Mouse (Mus musculus) hindbrain, embryonic 15.5 days (tissue): ENCODE measurements around the gene Ggct. TPM values are rescaled to one million over a fixed set of nuclear protein-coding genes. Genes with fewer than 3 reads are reported as not detected.

ENCODE experiments used
- ATAC-seq: fragments of 200-750 bp; cut with Nextera tagmentation; 2 replicates; pipeline ENCODE4 v1.8.0; 2017; ENCODE audit warnings: low read depth, moderate number of reproducible peaks, moderate TSS enrichment; ENCODE audit not compliant: low FRiP score
- H3K27ac ChIP-seq: fragments of 300-500 bp; sonication (generic); replicated peaks from 2 replicates; pipeline ENCODE4 v1.5.1; 2015; ENCODE audit warnings: mild to moderate bottlenecking, inconsistent platforms
- H3K27me3 ChIP-seq: fragments of 300-500 bp; sonication (generic); 2 replicates; pipeline ENCODE4 v1.6.1; 2015; ENCODE audit warnings: control low read depth, inconsistent platforms
- H3K36me3 ChIP-seq: fragments of 300-500 bp; sonication (generic); 2 replicates; pipeline ENCODE4 v1.6.1; 2015; ENCODE audit warnings: control low read depth, inconsistent platforms
- H3K4me1 ChIP-seq: fragments of 300-500 bp; sonication (generic); replicated peaks from 2 replicates; pipeline ENCODE4 v1.6.1; 2015; ENCODE audit warnings: control low read depth, inconsistent platforms
- H3K4me2 ChIP-seq: fragments of 300-500 bp; sonication (generic); 2 replicates; pipeline ENCODE4 v1.6.1; 2015; ENCODE audit warnings: moderate library complexity, mild to moderate bottlenecking, inconsistent platforms
- H3K4me3 ChIP-seq: fragments of 300-500 bp; sonication (generic); 2 replicates; pipeline ENCODE4 v1.5.1; 2015; ENCODE audit warnings: mild to moderate bottlenecking, inconsistent platforms
- H3K9ac ChIP-seq: fragments of 300-500 bp; sonication (generic); 2 replicates; pipeline ENCODE4 v1.6.1; 2015; ENCODE audit warnings: inconsistent platforms
- H3K9me3 ChIP-seq: fragments of 300-500 bp; sonication (generic); 2 replicates; pipeline ENCODE4 v1.6.1; 2016; ENCODE audit warnings: control low read depth, inconsistent platforms
- WGBS: fragments of 180-500 bp; shearing (Covaris S2); methylation state at CpG from one replicate; pipeline ENCODE4 v1.1.7; 2015; 5-methylcytosine and 5-hydroxymethylcytosine counted together
- polyA plus RNA-seq: library from polyadenylated mRNA; unstranded; fragments of >200 nt; fragmentation: Nextera tagmentation; extraction: Ambion mirVana; gene quantifications from 2 replicates; pipeline ENCODE4 v1.2.1, GENCODE M21; 2015

Gene Ggct
- polyA plus RNA-seq, 1 experiment from 2014 or later = 15.3 TPM

DNA sequence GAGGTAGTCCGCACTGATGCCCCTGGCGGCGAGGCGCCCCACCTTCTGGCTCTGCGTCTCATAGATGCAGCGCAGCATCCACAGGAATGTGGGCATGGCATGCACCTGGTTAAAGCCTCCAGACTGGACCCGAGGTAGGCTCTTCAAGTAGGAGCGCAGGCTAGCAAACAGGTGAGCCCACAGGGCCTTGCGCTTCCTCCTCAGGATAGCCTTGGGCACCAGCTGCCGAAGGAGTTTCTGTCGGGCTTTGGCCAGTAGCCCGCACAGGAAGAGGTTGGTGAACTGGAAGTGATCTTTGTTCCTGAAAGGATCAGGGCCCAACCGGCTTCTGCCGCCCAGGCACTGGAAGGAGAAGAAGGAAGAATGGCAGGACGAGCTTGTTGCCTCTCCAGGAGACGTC lies 49.5 kb downstream of the Ggct start:
- no peak for ATAC-seq
- WGBS = 79% methylated on average over 16 of the region's 16 CpGs
- Histone ChIP-seq H3K4me1 (0 out of 2 replicates have a peak, but pooled peaks cover 4% of the 10 kb centered on the region), H3K4me2 (no peak overlapping the region), H3K27ac (no peak overlapping the region), H3K4me3 (no peak overlapping the region), H3K9ac (no peak overlapping the region), H3K27me3 (peaks cover 10% of the 10 kb centered on the region), H3K9me3 (no peaks in the 10 kb centered on the region), H3K36me3 (no peaks in the 10 kb centered on the region)

DNA sequence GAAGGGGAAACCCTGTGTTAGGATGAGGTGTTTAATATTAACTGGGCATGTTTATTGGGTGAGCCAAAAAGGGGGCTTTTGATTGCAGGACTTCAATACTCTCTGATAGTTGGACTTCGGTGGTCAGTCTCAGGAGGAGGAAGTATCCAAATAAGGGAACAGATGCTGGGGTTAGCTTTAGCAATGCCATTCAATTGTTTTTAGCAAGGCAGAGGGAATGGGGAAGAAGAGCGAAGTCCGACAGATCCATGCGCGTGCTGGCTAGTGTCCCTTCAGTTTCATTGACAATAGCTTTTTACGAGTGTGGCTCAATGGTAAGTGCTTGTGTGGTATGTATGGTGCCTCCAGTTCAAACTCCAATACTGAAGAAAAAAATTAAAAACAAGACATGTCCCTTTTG lies 51.6 kb downstream of the Ggct start:
- Histone ChIP-seq H3K4me3 (no peak overlapping the region), H3K27me3 (peaks cover 10% of the 10 kb centered on the region), H3K9ac (no peak overlapping the region), H3K4me2 (no peak overlapping the region), H3K9me3 (no peaks in the 10 kb centered on the region), H3K36me3 (no peaks in the 10 kb centered on the region), H3K27ac (no peak overlapping the region), H3K4me1 (0 out of 2 replicates have a peak, but pooled peaks cover 4% of the 10 kb centered on the region)
- no peak for ATAC-seq
- 90% methylated on average over 6 of the region's 6 CpGs for WGBS

DNA sequence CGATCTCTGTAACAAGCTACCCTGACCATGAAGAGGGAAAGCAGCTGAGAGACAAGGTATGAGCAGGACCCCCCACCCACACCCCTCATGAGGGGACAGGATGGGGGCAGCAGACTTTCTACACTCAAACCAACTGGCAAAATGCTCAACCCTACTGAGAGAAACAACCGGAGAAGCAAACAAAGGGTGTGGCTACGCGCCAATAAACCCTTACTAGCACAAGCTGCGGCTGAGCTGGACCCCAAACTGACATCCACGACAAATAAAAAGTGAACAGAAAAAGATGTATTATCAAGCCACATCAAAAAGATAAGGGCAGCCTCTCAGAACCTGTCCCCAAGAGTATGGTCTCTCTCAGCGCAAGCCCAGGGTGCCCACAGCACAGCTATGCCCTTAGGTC lies 52.6 kb downstream of the Ggct start:
- ATAC-seq = no peak
- H3K4me1 ChIP-seq = 0 out of 2 replicates have a peak, but pooled peaks cover 4% of the 10 kb centered on the region
- whole genome bisulfite sequencing = 71% methylated on average over 7 of the region's 7 CpGs
- no peak overlapping the region for H3K4me2 ChIP-seq
- peaks cover 10% of the 10 kb centered on the region for H3K27me3 ChIP-seq
- H3K27ac ChIP-seq = no peak overlapping the region
- no peak overlapping the region for H3K4me3 ChIP-seq
- no peak overlapping the region for H3K9ac ChIP-seq
- no peaks in the 10 kb centered on the region for H3K9me3 ChIP-seq
- H3K36me3 ChIP-seq = no peaks in the 10 kb centered on the region

DNA sequence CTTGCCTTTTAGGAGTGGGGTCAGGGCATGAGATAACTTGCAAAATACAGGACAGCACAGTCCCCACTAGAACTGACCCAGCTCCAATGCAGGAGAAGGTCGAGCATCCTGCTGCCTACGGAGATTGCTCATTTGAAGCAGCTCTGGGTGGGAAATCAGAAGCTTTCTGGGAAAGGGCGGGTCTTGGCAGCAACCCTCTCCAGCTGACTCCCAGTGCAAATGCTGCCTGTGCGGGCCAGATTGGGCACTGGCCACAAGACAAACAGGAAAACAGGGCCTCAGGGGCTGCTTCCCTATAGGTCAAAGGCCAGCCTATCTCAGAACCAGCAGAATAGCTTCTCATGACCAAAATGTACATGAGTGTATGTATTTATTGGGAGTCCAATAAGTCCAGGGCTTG lies 53.1 kb downstream of the Ggct start:
- no peaks in the 10 kb centered on the region for H3K9me3 ChIP-seq
- H3K36me3 ChIP-seq = no peaks in the 10 kb centered on the region
- H3K27ac ChIP-seq = no peak overlapping the region
- no peak overlapping the region for H3K4me2 ChIP-seq
- 0 out of 2 replicates have a peak, but pooled peaks have one; percentile 19 for ATAC-seq
- no peak overlapping the region for H3K4me3 ChIP-seq
- H3K9ac ChIP-seq = no peak overlapping the region
- H3K27me3 ChIP-seq = peaks cover 10% of the 10 kb centered on the region
- H3K4me1 ChIP-seq = 0 out of 2 replicates have a peak, but pooled peaks cover 4% of the 10 kb centered on the region
- WGBS = 72% methylated on average over 4 of the region's 4 CpGs

DNA sequence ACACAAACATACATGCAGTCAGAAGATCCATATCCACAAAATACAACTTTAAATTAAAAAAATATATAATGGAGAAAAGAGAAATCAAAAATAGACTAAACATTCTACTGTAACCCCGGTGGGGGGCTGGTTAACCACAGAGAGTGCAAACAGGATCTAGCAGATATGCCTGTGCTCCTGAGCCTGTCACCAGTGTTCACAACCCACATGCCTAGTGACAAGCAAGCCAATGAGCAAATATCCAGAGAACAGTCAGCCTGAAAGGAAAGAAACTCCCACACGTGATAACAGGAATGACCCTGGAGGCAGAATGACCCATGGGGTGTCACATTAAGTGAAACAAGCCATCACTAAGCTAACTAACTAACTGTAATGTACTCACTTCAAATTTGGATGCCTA lies 56.3 kb downstream of the Ggct start:
- no peaks in the 10 kb centered on the region for H3K4me1 ChIP-seq
- no peaks in the 10 kb centered on the region for H3K27me3 ChIP-seq
- ATAC-seq = no peak
- WGBS = 86% methylated on average over 2 of the region's 2 CpGs
- no peak overlapping the region for H3K27ac ChIP-seq
- H3K9me3 ChIP-seq = no peaks in the 10 kb centered on the region
- no peak overlapping the region for H3K4me3 ChIP-seq
- no peaks in the 10 kb centered on the region for H3K36me3 ChIP-seq
- H3K9ac ChIP-seq = no peak overlapping the region
- H3K4me2 ChIP-seq = no peak overlapping the region

DNA sequence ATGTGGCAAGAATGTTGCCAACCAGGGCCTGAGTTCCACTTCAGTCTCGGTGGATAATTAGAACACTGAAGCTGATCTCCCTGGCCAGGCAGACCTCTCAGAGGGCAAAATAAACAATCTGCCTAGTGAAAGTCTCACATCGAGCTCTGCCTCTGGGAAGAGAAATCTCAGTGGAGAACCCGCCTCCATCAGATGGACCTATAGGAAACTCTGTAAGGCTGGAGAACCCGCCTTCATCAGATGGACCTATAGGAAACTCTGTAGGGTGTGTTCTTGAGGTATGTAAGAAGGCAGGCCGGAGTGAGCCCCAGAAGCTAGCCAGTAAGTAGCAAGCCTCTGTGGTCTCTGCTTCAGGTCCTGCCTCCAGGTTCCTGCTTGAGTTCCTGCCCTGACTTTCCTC lies 57.8 kb downstream of the Ggct start:
- no peaks in the 10 kb centered on the region for H3K27me3 ChIP-seq
- H3K27ac ChIP-seq = no peak overlapping the region
- no peak overlapping the region for H3K9ac ChIP-seq
- no peaks in the 10 kb centered on the region for H3K4me1 ChIP-seq
- H3K4me2 ChIP-seq = no peak overlapping the region
- no peak overlapping the region for H3K4me3 ChIP-seq
- ATAC-seq = no peak
- H3K36me3 ChIP-seq = no peaks in the 10 kb centered on the region
- WGBS = 83% methylated on average over 5 of the region's 5 CpGs
- no peaks in the 10 kb centered on the region for H3K9me3 ChIP-seq

DNA sequence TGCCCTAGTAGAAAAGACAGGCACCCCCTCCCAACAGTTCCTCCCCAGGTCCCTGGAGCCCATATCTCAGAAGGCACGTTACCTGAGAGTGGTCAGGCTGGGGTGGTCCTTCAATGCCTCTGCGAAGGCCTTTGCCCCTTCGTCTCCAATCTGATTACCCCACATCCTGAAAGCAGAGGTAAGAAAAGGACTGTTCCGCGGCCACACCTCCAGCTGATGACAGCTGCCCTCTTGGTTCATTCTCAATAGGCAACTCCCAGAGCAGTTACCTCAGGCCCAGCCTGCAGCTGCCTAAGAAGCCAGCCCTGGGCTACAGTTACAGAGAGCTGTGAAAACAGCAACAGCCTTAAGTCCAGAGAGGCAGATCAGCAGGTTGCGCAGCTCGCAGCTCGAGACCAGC lies 58.4 kb downstream of the Ggct start:
- H3K27me3 ChIP-seq = no peaks in the 10 kb centered on the region
- no peak overlapping the region for H3K9ac ChIP-seq
- no peak overlapping the region for H3K4me3 ChIP-seq
- no peak overlapping the region for H3K27ac ChIP-seq
- no peaks in the 10 kb centered on the region for H3K4me1 ChIP-seq
- no peak for ATAC-seq
- WGBS = 94% methylated on average over 8 of the region's 8 CpGs
- H3K4me2 ChIP-seq = no peak overlapping the region
- no peaks in the 10 kb centered on the region for H3K36me3 ChIP-seq
- H3K9me3 ChIP-seq = no peaks in the 10 kb centered on the region

DNA sequence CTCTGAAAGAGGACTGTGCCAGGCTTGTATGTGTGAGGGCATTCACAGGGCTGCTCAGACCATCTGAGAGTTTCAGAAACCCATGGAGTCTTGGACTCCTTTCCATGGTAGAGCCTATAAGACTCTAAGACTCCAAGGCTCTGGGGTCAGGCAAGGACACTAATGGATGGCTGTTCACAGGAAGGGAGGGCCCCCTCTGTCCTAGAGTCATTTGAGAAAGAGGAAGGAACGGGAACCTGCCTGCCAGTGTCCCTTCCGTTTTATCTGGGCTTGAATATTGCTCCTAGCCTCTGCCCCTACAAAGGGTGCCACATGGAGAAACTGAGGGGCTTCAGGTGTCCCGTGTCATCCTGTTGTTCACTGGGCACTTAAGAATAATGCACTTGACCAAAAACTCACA lies 58.9 kb downstream of the Ggct start:
- Histone ChIP-seq H3K36me3 (no peaks in the 10 kb centered on the region), H3K9me3 (no peaks in the 10 kb centered on the region), H3K4me1 (no peaks in the 10 kb centered on the region), H3K4me2 (no peak overlapping the region), H3K9ac (no peak overlapping the region), H3K27me3 (no peaks in the 10 kb centered on the region), H3K27ac (no peak overlapping the region), H3K4me3 (no peak overlapping the region)
- no peak for ATAC-seq
- 83% methylated on average over 3 of the region's 3 CpGs for WGBS

DNA sequence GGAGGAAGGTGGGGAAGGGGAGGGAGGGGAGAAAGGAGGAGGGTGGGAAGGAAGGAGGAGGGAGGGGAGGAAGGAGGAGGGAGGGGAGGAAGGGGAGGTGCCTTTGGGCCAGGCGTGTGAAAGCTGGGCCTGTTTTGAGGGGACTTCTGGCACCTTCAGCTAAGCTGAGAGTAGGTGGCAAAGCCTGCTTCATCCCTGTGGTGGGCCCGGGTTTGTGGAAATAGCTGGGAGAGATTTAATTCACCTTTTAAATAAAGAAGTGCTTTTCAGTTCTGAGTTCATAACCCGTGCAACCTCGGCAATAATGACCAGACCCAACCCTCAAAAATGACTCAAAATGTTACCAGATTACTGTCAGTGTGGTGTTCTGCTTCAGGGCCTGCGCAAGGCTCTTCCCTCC lies 59.5 kb downstream of the Ggct start:
- no peak for ATAC-seq
- H3K27ac ChIP-seq = no peak overlapping the region
- no peak overlapping the region for H3K9ac ChIP-seq
- H3K4me3 ChIP-seq = no peak overlapping the region
- 86% methylated on average over 5 of the region's 5 CpGs for WGBS
- no peaks in the 10 kb centered on the region for H3K9me3 ChIP-seq
- no peaks in the 10 kb centered on the region for H3K27me3 ChIP-seq
- no peaks in the 10 kb centered on the region for H3K36me3 ChIP-seq
- no peaks in the 10 kb centered on the region for H3K4me1 ChIP-seq
- no peak overlapping the region for H3K4me2 ChIP-seq

Other genes with a start within 250 kb of the Ggct start
- gene Znrf2, start 176.0 kb downstream of the Ggct start, polyA plus RNA-seq = 4.7 and 5.5 TPM in 2 replicates
- gene Nod1, start 20.3 kb downstream of the Ggct start, polyA plus RNA-seq = 3.2 and 3.9 TPM in 2 replicates
- gene Gars, start 45.1 kb upstream of the Ggct start, polyA plus RNA-seq = 197 TPM in 2 replicates
- gene Crhr2, start 140.1 kb upstream of the Ggct start, polyA plus RNA-seq = 1.3 and 1.5 TPM in 2 replicates
- not detected in 2 replicates for gene Inmt, start 182.1 kb upstream of the Ggct start, polyA plus RNA-seq
- 11.1 and 13.2 TPM in 2 replicates for gene Mindy4, start 210.4 kb upstream of the Ggct start, polyA plus RNA-seq